Mouse (Mus musculus): Measurements from ENCODE around the gene Ifna2. TPM values are rescaled to one million over a fixed set of nuclear protein-coding genes. Genes with fewer than 3 reads are reported as not detected.

Gene Ifna2
- polyA plus RNA-seq, 1 experiment = not detected

- TF ChIP-seq CTCF (IDR thresholded peaks at IDR 0.05; ENCODE audit: low read depth, low read length) (no peak), POLR2A (IDR thresholded peaks at IDR 0.05; ENCODE audit: borderline replicate concordance, low read depth, low read length) (no peak)
- H3K27ac ChIP-seq (ENCODE audit: insufficient read depth, low read depth, low read length) = peak overlapping the region; percentile 70
These were observed 22.2 kb upstream of the Ifna2 start for GRCm38 (mm10) chr4:88705924-88706323.

GRCm38 (mm10) chr4:88699301-88699700 is 15.6 kb upstream of the Ifna2 start:
- H3K4me1 ChIP-seq (ENCODE audit: control insufficient read depth, insufficient read depth, low read length) = peaks cover 39% of the 10 kb centered on the region
- H3K4me3 ChIP-seq (ENCODE audit: insufficient read depth, low read length) = no peak overlapping the region
- TF ChIP-seq CTCF (IDR thresholded peaks at IDR 0.05; ENCODE audit: low read depth, low read length) (no peak), POLR2A (IDR thresholded peaks at IDR 0.05; ENCODE audit: borderline replicate concordance, low read depth, low read length) (no peak)
- no peak overlapping the region for H3K27ac ChIP-seq (ENCODE audit: insufficient read depth, low read depth, low read length)

More at GRCm38 (mm10) chr4:88705924-88706323, 22.2 kb upstream of the Ifna2 start:
- H3K4me3 ChIP-seq (ENCODE audit: insufficient read depth, low read length) = no peak overlapping the region
- H3K4me1 ChIP-seq (ENCODE audit: control insufficient read depth, insufficient read depth, low read length) = peaks cover 42% of the 10 kb centered on the region

GRCm38 (mm10) chr4:88698781-88699180 is 15.1 kb upstream of the Ifna2 start:
- no peak for TF ChIP-seq CTCF (IDR thresholded peaks at IDR 0.05; ENCODE audit: low read depth, low read length)
- no peak for TF ChIP-seq POLR2A (IDR thresholded peaks at IDR 0.05; ENCODE audit: borderline replicate concordance, low read depth, low read length)
- Histone ChIP-seq H3K4me3 (ENCODE audit: insufficient read depth, low read length) (no peak overlapping the region), H3K27ac (ENCODE audit: insufficient read depth, low read depth, low read length) (peak overlapping the region; percentile 64)

GRCm38 (mm10) chr4:88697753-88698152 is 14.0 kb upstream of the Ifna2 start:
- Histone ChIP-seq H3K4me1 (ENCODE audit: control insufficient read depth, insufficient read depth, low read length) (peaks cover 44% of the 10 kb centered on the region), H3K4me3 (ENCODE audit: insufficient read depth, low read length) (no peak overlapping the region), H3K27ac (ENCODE audit: insufficient read depth, low read depth, low read length) (no peak overlapping the region)
- TF ChIP-seq CTCF (IDR thresholded peaks at IDR 0.05; ENCODE audit: low read depth, low read length) (no peak), POLR2A (IDR thresholded peaks at IDR 0.05; ENCODE audit: borderline replicate concordance, low read depth, low read length) (no peak)

More at GRCm38 (mm10) chr4:88698781-88699180, 15.1 kb upstream of the Ifna2 start:
- H3K4me1 ChIP-seq (ENCODE audit: control insufficient read depth, insufficient read depth, low read length) = peaks cover 42% of the 10 kb centered on the region

GRCm38 (mm10) chr4:88697108-88697507 is 13.4 kb upstream of the Ifna2 start:
- no peak for TF ChIP-seq POLR2A (IDR thresholded peaks at IDR 0.05; ENCODE audit: borderline replicate concordance, low read depth, low read length)
- TF ChIP-seq CTCF (IDR thresholded peaks at IDR 0.05; ENCODE audit: low read depth, low read length) = no peak
- H3K4me1 ChIP-seq (ENCODE audit: control insufficient read depth, insufficient read depth, low read length) = peaks cover 38% of the 10 kb centered on the region
- no peak overlapping the region for H3K27ac ChIP-seq (ENCODE audit: insufficient read depth, low read depth, low read length)
- no peak overlapping the region for H3K4me3 ChIP-seq (ENCODE audit: insufficient read depth, low read length)

- Histone ChIP-seq H3K4me3 (ENCODE audit: insufficient read depth, low read length) (no peak overlapping the region), H3K4me1 (ENCODE audit: control insufficient read depth, insufficient read depth, low read length) (peaks cover 31% of the 10 kb centered on the region), H3K27ac (ENCODE audit: insufficient read depth, low read depth, low read length) (no peak overlapping the region)
- no peak for TF ChIP-seq POLR2A (IDR thresholded peaks at IDR 0.05; ENCODE audit: borderline replicate concordance, low read depth, low read length)
- TF ChIP-seq CTCF (IDR thresholded peaks at IDR 0.05; ENCODE audit: low read depth, low read length) = peak; percentile 74
These were observed 12.6 kb upstream of the Ifna2 start for GRCm38 (mm10) chr4:88696237-88696884.

- H3K4me3 ChIP-seq (ENCODE audit: insufficient read depth, low read length) = no peak overlapping the region
These were observed 9.7 kb upstream of the Ifna2 start for GRCm38 (mm10) chr4:88693392-88693791.

GRCm38 (mm10) chr4:88692537-88692936 is 8.8 kb upstream of the Ifna2 start:
- Histone ChIP-seq H3K27ac (ENCODE audit: insufficient read depth, low read depth, low read length) (no peak overlapping the region), H3K4me3 (ENCODE audit: insufficient read depth, low read length) (no peak overlapping the region), H3K4me1 (ENCODE audit: control insufficient read depth, insufficient read depth, low read length) (peaks cover 11% of the 10 kb centered on the region)
- TF ChIP-seq POLR2A (IDR thresholded peaks at IDR 0.05; ENCODE audit: borderline replicate concordance, low read depth, low read length) (no peak), CTCF (IDR thresholded peaks at IDR 0.05; ENCODE audit: low read depth, low read length) (no peak)

More at GRCm38 (mm10) chr4:88693392-88693791, 9.7 kb upstream of the Ifna2 start:
- peaks cover 18% of the 10 kb centered on the region for H3K4me1 ChIP-seq (ENCODE audit: control insufficient read depth, insufficient read depth, low read length)
- no peak overlapping the region for H3K27ac ChIP-seq (ENCODE audit: insufficient read depth, low read depth, low read length)
- TF ChIP-seq POLR2A (IDR thresholded peaks at IDR 0.05; ENCODE audit: borderline replicate concordance, low read depth, low read length) (no peak), CTCF (IDR thresholded peaks at IDR 0.05; ENCODE audit: low read depth, low read length) (no peak)

GRCm38 (mm10) chr4:88691259-88691658 is 7.5 kb upstream of the Ifna2 start, which contains the start of gene Ifnab:
Ifnab (minus strand) TSS chr4:88691359.
- H3K4me3 ChIP-seq (ENCODE audit: insufficient read depth, low read length) = no peak within 1 kb of the TSS
- H3K27ac ChIP-seq (ENCODE audit: insufficient read depth, low read depth, low read length) = no peak within 1 kb of the TSS
- peaks cover 4% of the 10 kb centered on the region; the same call in 1 of the 2 replicates for H3K4me1 ChIP-seq (ENCODE audit: control insufficient read depth, insufficient read depth, low read length)
- TF ChIP-seq POLR2A (IDR thresholded peaks at IDR 0.05; ENCODE audit: borderline replicate concordance, low read depth, low read length) = no peak
- TF ChIP-seq CTCF (IDR thresholded peaks at IDR 0.05; ENCODE audit: low read depth, low read length) = no peak

- Histone ChIP-seq H3K27ac (ENCODE audit: insufficient read depth, low read depth, low read length) (no peak overlapping the region), H3K4me1 (ENCODE audit: control insufficient read depth, insufficient read depth, low read length) (no peaks in the 10 kb centered on the region), H3K4me3 (ENCODE audit: insufficient read depth, low read length) (no peak overlapping the region)
- no peak for TF ChIP-seq CTCF (IDR thresholded peaks at IDR 0.05; ENCODE audit: low read depth, low read length)
- no peak for TF ChIP-seq POLR2A (IDR thresholded peaks at IDR 0.05; ENCODE audit: borderline replicate concordance, low read depth, low read length)
These were observed 2.4 kb downstream of the Ifna2 start for GRCm38 (mm10) chr4:88681353-88681752.

Data from bone marrow macrophage, adult 2 months (primary cell).